Mouse (Mus musculus) heart, embryonic 10.5 days (tissue): ENCODE measurements around the gene Psd. TPM values are rescaled to one million over a fixed set of nuclear protein-coding genes. Genes with fewer than 3 reads are reported as not detected.
A peak's percentile ranks its signal among the peaks of the same experiment; 100 is the strongest.

Experiments used
- DNase-seq: peaks from one replicate; pipeline ENCODE4 v3.0.0-alpha.2; 2017; ENCODE audit warnings: low spot score
- H3K27ac ChIP-seq: fragments of 300-500 bp; sonication (generic); 2 replicates; pipeline ENCODE4 v1.5.1; 2016; ENCODE audit warnings: mild to moderate bottlenecking
- H3K27me3 ChIP-seq: fragments of 300-500 bp; sonication (generic); 2 replicates; pipeline ENCODE4 v1.6.1; 2016; ENCODE audit warnings: mild to moderate bottlenecking; ENCODE audit not compliant: poor library complexity, insufficient read depth, severe bottlenecking
- H3K36me3 ChIP-seq: fragments of 300-500 bp; sonication (generic); 2 replicates; pipeline ENCODE4 v1.6.1; 2016; ENCODE audit warnings: mild to moderate bottlenecking, moderate library complexity
- H3K4me1 ChIP-seq: fragments of 300-500 bp; sonication (generic); 2 replicates; pipeline ENCODE4 v1.6.1; 2016; ENCODE audit warnings: mild to moderate bottlenecking
- H3K4me3 ChIP-seq: fragments of 300-500 bp; sonication (generic); 2 replicates; pipeline ENCODE4 v1.5.1; 2016; ENCODE audit warnings: mild to moderate bottlenecking, moderate library complexity
- H3K9me3 ChIP-seq: fragments of 300-500 bp; sonication (generic); 2 replicates; pipeline ENCODE4 v1.6.1; 2016; ENCODE audit warnings: mild to moderate bottlenecking, moderate library complexity
- WGBS: fragments of 180-500 bp; shearing (Covaris S2); methylation state at CpG from one replicate; pipeline ENCODE4 v1.1.7; 2016; 5-methylcytosine and 5-hydroxymethylcytosine counted together
- polyA plus RNA-seq: library from polyadenylated mRNA; unstranded; fragments of >200 nt; fragmentation: Nextera tagmentation; extraction: Ambion mirVana; gene quantifications from 2 replicates; pipeline ENCODE4 v1.2.1, GENCODE M21; 2016

The Psd gene
- polyA plus RNA-seq, 1 experiment from 2014 or later = 10.1 TPM

GRCm38 (mm10) chr19:46332721-46333339 lies 5.9 kb upstream of the Psd start:
- peaks cover 24% of the 10 kb centered on the region for H3K36me3 ChIP-seq
- H3K9me3 ChIP-seq = no peaks in the 10 kb centered on the region
- H3K27me3 ChIP-seq = peaks cover 7% of the 10 kb centered on the region; the same call in 1 of the 2 replicates
- no peak overlapping the region for H3K4me3 ChIP-seq
- 76% methylated on average over 7 of the region's 7 CpGs for WGBS
- DNase-seq = no peak
- no peak overlapping the region for H3K27ac ChIP-seq
- H3K4me1 ChIP-seq = peaks cover 29% of the 10 kb centered on the region

GRCm38 (mm10) chr19:46331936-46332335 lies 5.0 kb upstream of the Psd start:
- Histone ChIP-seq H3K27ac (no peak overlapping the region), H3K4me1 (peaks cover 29% of the 10 kb centered on the region), H3K27me3 (peaks cover 14% of the 10 kb centered on the region), H3K36me3 (peaks cover 24% of the 10 kb centered on the region), H3K9me3 (no peaks in the 10 kb centered on the region), H3K4me3 (no peak overlapping the region)
- WGBS = 86% methylated on average over 3 of the region's 3 CpGs
- DNase-seq = no peak

- Histone ChIP-seq H3K9me3 (no peaks in the 10 kb centered on the region), H3K4me1 (peaks cover 35% of the 10 kb centered on the region), H3K4me3 (no peak overlapping the region), H3K36me3 (peaks cover 24% of the 10 kb centered on the region), H3K27me3 (peaks cover 20% of the 10 kb centered on the region), H3K27ac (no peak overlapping the region)
- DNase-seq = no peak
- 88% methylated on average over 14 of the region's 14 CpGs for WGBS
Measured at GRCm38 (mm10) chr19:46331326-46331725, 4.4 kb upstream of the Psd start.

- no peak overlapping the region for H3K27ac ChIP-seq
- peaks cover 26% of the 10 kb centered on the region for H3K27me3 ChIP-seq
- no peak overlapping the region for H3K4me3 ChIP-seq
- DNase-seq = no peak
- H3K36me3 ChIP-seq = peaks cover 24% of the 10 kb centered on the region
- WGBS = 87% methylated on average over 12 of the region's 12 CpGs
- no peaks in the 10 kb centered on the region for H3K9me3 ChIP-seq
- H3K4me1 ChIP-seq = peaks cover 35% of the 10 kb centered on the region
Measured at GRCm38 (mm10) chr19:46330696-46331095, 3.7 kb upstream of the Psd start.

GRCm38 (mm10) chr19:46329951-46330350 lies 3.0 kb upstream of the Psd start:
- Histone ChIP-seq H3K4me1 (peaks cover 35% of the 10 kb centered on the region), H3K9me3 (no peaks in the 10 kb centered on the region), H3K27ac (no peak overlapping the region), H3K4me3 (no peak overlapping the region), H3K36me3 (peaks cover 24% of the 10 kb centered on the region), H3K27me3 (peaks cover 34% of the 10 kb centered on the region)
- WGBS = 5% methylated on average over 16 of the region's 16 CpGs
- DNase-seq = peak; percentile 94

- 3% methylated on average over 54 of the region's 54 CpGs for WGBS
- H3K36me3 ChIP-seq = peaks cover 24% of the 10 kb centered on the region
- H3K4me3 ChIP-seq = peak overlapping the region; percentile 79
- no peaks in the 10 kb centered on the region for H3K9me3 ChIP-seq
- peaks cover 42% of the 10 kb centered on the region for H3K27me3 ChIP-seq
- peak overlapping the region; percentile 82 for H3K27ac ChIP-seq
- H3K4me1 ChIP-seq = peaks cover 35% of the 10 kb centered on the region
- peak; percentile 76 for DNase-seq
Measured at GRCm38 (mm10) chr19:46329031-46329641, 2.2 kb upstream of the Psd start.

- Histone ChIP-seq H3K36me3 (peaks cover 24% of the 10 kb centered on the region), H3K9me3 (no peaks in the 10 kb centered on the region), H3K4me3 (peak within 1 kb of the TSS; percentile 79), H3K27me3 (peaks cover 49% of the 10 kb centered on the region), H3K27ac (peak within 1 kb of the TSS; percentile 82), H3K4me1 (peaks cover 35% of the 10 kb centered on the region)
- DNase-seq = peak; percentile 97
- under 1% methylated on average over 81 of the region's 81 CpGs for WGBS
Measured at GRCm38 (mm10) chr19:46328081-46329030, 1.4 kb upstream of the Psd start, which contains the start of gene Fbxl15. Gene Fbxl15, plus strand, starts transcription at chr19:46328184.

GRCm38 (mm10) chr19:46327531-46328064 lies 642 bp upstream of the Psd start:
- no peak for DNase-seq
- H3K9me3 ChIP-seq = no peaks in the 10 kb centered on the region
- peak overlapping the region; percentile 79 for H3K4me3 ChIP-seq
- peak overlapping the region; percentile 82; the same call in 1 of the 2 replicates for H3K27ac ChIP-seq
- peaks cover 24% of the 10 kb centered on the region for H3K36me3 ChIP-seq
- H3K27me3 ChIP-seq = peaks cover 57% of the 10 kb centered on the region
- WGBS = 28% methylated on average over 14 of the region's 14 CpGs
- peaks cover 35% of the 10 kb centered on the region for H3K4me1 ChIP-seq

- H3K27ac ChIP-seq = no peak overlapping the region
- peaks cover 10% of the 10 kb centered on the region for H3K36me3 ChIP-seq
- H3K4me3 ChIP-seq = 0 out of 2 replicates have a peak overlapping the region, but pooled peaks have one; percentile 42
- H3K9me3 ChIP-seq = no peaks in the 10 kb centered on the region
- DNase-seq = no peak
- H3K27me3 ChIP-seq = peaks cover 71% of the 10 kb centered on the region
- WGBS = 5% methylated on average over 29 of the region's 29 CpGs
- H3K4me1 ChIP-seq = peaks cover 39% of the 10 kb centered on the region
Measured at GRCm38 (mm10) chr19:46326019-46326755, 769 bp downstream of the Psd start.

- Histone ChIP-seq H3K9me3 (no peaks in the 10 kb centered on the region), H3K36me3 (no peaks in the 10 kb centered on the region), H3K27me3 (peaks cover 84% of the 10 kb centered on the region), H3K27ac (no peak overlapping the region), H3K4me3 (no peak overlapping the region), H3K4me1 (peaks cover 36% of the 10 kb centered on the region)
- no peak for DNase-seq
- WGBS = 58% methylated on average over 5 of the region's 5 CpGs
Measured at GRCm38 (mm10) chr19:46324918-46325317, 2.0 kb downstream of the Psd start.

- DNase-seq = no peak
- H3K27ac ChIP-seq = no peak overlapping the region
- H3K4me1 ChIP-seq = peaks cover 32% of the 10 kb centered on the region
- no peaks in the 10 kb centered on the region for H3K9me3 ChIP-seq
- WGBS = 57% methylated on average over 11 of the region's 11 CpGs
- H3K4me3 ChIP-seq = no peak overlapping the region
- H3K36me3 ChIP-seq = no peaks in the 10 kb centered on the region
- H3K27me3 ChIP-seq = peaks cover 89% of the 10 kb centered on the region
Measured at GRCm38 (mm10) chr19:46324366-46324765, 2.6 kb downstream of the Psd start.

- Histone ChIP-seq H3K4me1 (peaks cover 32% of the 10 kb centered on the region), H3K4me3 (no peak overlapping the region), H3K36me3 (no peaks in the 10 kb centered on the region), H3K27me3 (peaks cover 89% of the 10 kb centered on the region), H3K9me3 (no peaks in the 10 kb centered on the region), H3K27ac (no peak overlapping the region)
- 80% methylated on average over 5 of the region's 5 CpGs for WGBS
- DNase-seq = no peak
Measured at GRCm38 (mm10) chr19:46323716-46324115, 3.2 kb downstream of the Psd start.
